Mouse (Mus musculus) bone marrow, adult 2 months (tissue): Measurements from ENCODE around the gene Arl6ip6. TPM values are rescaled to one million over a fixed set of nuclear protein-coding genes. Genes with fewer than 3 reads are reported as not detected.

ENCODE experiments used
- H3K27ac ChIP-seq: fragments of 200-500 bp; 2 replicates; pipeline ENCODE4 v1.5.1; 2012; ENCODE audit warnings: low read depth, mild to moderate bottlenecking, control low read depth, inconsistent platforms, low read length; ENCODE audit not compliant: control insufficient read depth, poor library complexity, insufficient read depth
- H3K4me1 ChIP-seq: fragments of 200-500 bp; 2 replicates; pipeline ENCODE4 v1.6.1; 2011; ENCODE audit warnings: low read length; ENCODE audit not compliant: control insufficient read depth, insufficient read depth
- H3K4me3 ChIP-seq: fragments of 200-500 bp; replicated peaks from 2 replicates; pipeline ENCODE3; 2011; ENCODE audit warnings: mild to moderate bottlenecking, low read depth, low read length, control low read depth; ENCODE audit not compliant: control insufficient read depth
- CTCF ChIP-seq: fragments of 200-500 bp; IDR thresholded peaks from 2 replicates; pipeline ENCODE4 v1.5.1; 2011; ENCODE audit warnings: low read length, control low read depth; ENCODE audit not compliant: control insufficient read depth, insufficient read depth
- POLR2A ChIP-seq: fragments of 200-500 bp; IDR thresholded peaks from 2 replicates; pipeline ENCODE4 v1.6.1; 2011; ENCODE audit warnings: low read depth, mild to moderate bottlenecking, control low read depth, low read length, borderline replicate concordance; ENCODE audit not compliant: control insufficient read depth
- WGBS: fragments of 180-500 bp; shearing (Covaris S2); methylation state at CpG from one replicate; pipeline ENCODE4 v1.1.7; 2018; 5-methylcytosine and 5-hydroxymethylcytosine counted together
- polyA plus RNA-seq: library from polyadenylated mRNA; stranded (reverse); fragments of >200 nt; gene quantifications from 2 replicates; pipeline ENCODE4 v1.2.4, GENCODE M21; 2011; ENCODE audit warnings: low replicate concordance; ENCODE audit not compliant: missing spikeins, insufficient read depth, insufficient read length

Gene Arl6ip6
- polyA plus RNA-seq: 15.0 and 17.6 TPM in 2 replicates

- H3K27ac ChIP-seq: peak within 1 kb of the TSS; percentile 100
- peaks cover 2% of the 10 kb centered on the region for H3K4me1 ChIP-seq
- peak within 1 kb of the TSS; percentile 94 for H3K4me3 ChIP-seq
- under 1% methylated on average over 78 of the region's 82 CpGs for WGBS
- TF ChIP-seq CTCF (no peak), POLR2A (peak; percentile 63; the same call in 1 of the 2 replicates)
Measured at GRCm38 (mm10) chr2:53191523-53192220, at the start of gene Arl6ip6. TSS of gene Arl6ip6 (plus strand) at chr2:53191726.

GRCm38 (mm10) chr2:53146852-53147251 is 44.7 kb upstream of the Arl6ip6 start:
- H3K27ac ChIP-seq: no peak overlapping the region
- H3K4me3 ChIP-seq: no peak overlapping the region
- no peak for TF ChIP-seq CTCF
- H3K4me1 ChIP-seq: no peaks in the 10 kb centered on the region

- Histone ChIP-seq H3K4me3 (no peak overlapping the region), H3K27ac (no peak overlapping the region), H3K4me1 (no peaks in the 10 kb centered on the region)
- TF ChIP-seq POLR2A: no peak
- no peak for TF ChIP-seq CTCF
Measured at GRCm38 (mm10) chr2:53173966-53174365, 17.6 kb upstream of the Arl6ip6 start.

- no peak for TF ChIP-seq CTCF
- no peak for TF ChIP-seq POLR2A
- 87% methylated on average over 3 of the region's 3 CpGs for WGBS
- Histone ChIP-seq H3K4me1 (no peaks in the 10 kb centered on the region), H3K27ac (no peak overlapping the region), H3K4me3 (no peak overlapping the region)
Measured at GRCm38 (mm10) chr2:53178966-53179365, 12.6 kb upstream of the Arl6ip6 start.

GRCm38 (mm10) chr2:53179876-53180275 is 11.7 kb upstream of the Arl6ip6 start:
- TF ChIP-seq CTCF: no peak
- no peak for TF ChIP-seq POLR2A
- Histone ChIP-seq H3K4me3 (no peak overlapping the region), H3K4me1 (no peaks in the 10 kb centered on the region), H3K27ac (no peak overlapping the region)

- H3K4me3 ChIP-seq: peak overlapping the region; percentile 56
- 76% methylated on average over 3 of the region's 3 CpGs for WGBS
Measured at GRCm38 (mm10) chr2:53189811-53190210, 1.7 kb upstream of the Arl6ip6 start.

GRCm38 (mm10) chr2:53190684-53191511 is 628 bp upstream of the Arl6ip6 start, which contains the start of gene Prpf40a:
TSS of gene Prpf40a (minus strand) at chr2:53191284.
- WGBS: under 1% methylated on average over 52 of the region's 53 CpGs

More at GRCm38 (mm10) chr2:53189811-53190210, 1.7 kb upstream of the Arl6ip6 start:
- TF ChIP-seq CTCF (no peak), POLR2A (no peak)
- Histone ChIP-seq H3K4me1 (peaks cover 2% of the 10 kb centered on the region), H3K27ac (no peak overlapping the region)

GRCm38 (mm10) chr2:53192386-53192785 is 860 bp downstream of the Arl6ip6 start:
- 1% methylated on average over 20 of the region's 20 CpGs for WGBS
- Histone ChIP-seq H3K4me3 (peak overlapping the region; percentile 94), H3K27ac (peak overlapping the region; percentile 100), H3K4me1 (peaks cover 2% of the 10 kb centered on the region)
- TF ChIP-seq CTCF (no peak), POLR2A (no peak)

More at GRCm38 (mm10) chr2:53190684-53191511, 628 bp upstream of the Arl6ip6 start, which contains the start of gene Prpf40a:
- peaks cover 2% of the 10 kb centered on the region for H3K4me1 ChIP-seq
- peak within 1 kb of the TSS; percentile 94 for H3K4me3 ChIP-seq
- H3K27ac ChIP-seq: peak within 1 kb of the TSS; percentile 100
- no peak for TF ChIP-seq CTCF
- peak; percentile 90; the same call in 1 of the 2 replicates for TF ChIP-seq POLR2A
